Mouse (Mus musculus) embryonic stem cell, embryonic (primary cell): ENCODE measurements around the gene Epb41l4b.

ENCODE experiments used
- CTCF ChIA-PET, 4 experiments: fragments of 300-600 bp in 2 of 4; fragments of 350-600 bp in 2 of 4; sonication (Branson Sonifier 250); formaldehyde crosslinking; loops; one replicate each; lab custom pipeline; 2022; ENCODE audit warnings: inconsistent platforms in 2 of 4; lab: Charles Lee
- POLR2A ChIA-PET, 4 experiments: fragments of 300-600 bp in 2 of 4; fragments of 350-600 bp in 2 of 4; sonication (Branson Sonifier 250); formaldehyde crosslinking; loops; one replicate each; lab custom pipeline; 2022; ENCODE audit warnings: antibody characterized with exemption in 4 of 4, inconsistent platforms in 1 of 4; lab: Charles Lee

Gene Epb41l4b

DNA sequence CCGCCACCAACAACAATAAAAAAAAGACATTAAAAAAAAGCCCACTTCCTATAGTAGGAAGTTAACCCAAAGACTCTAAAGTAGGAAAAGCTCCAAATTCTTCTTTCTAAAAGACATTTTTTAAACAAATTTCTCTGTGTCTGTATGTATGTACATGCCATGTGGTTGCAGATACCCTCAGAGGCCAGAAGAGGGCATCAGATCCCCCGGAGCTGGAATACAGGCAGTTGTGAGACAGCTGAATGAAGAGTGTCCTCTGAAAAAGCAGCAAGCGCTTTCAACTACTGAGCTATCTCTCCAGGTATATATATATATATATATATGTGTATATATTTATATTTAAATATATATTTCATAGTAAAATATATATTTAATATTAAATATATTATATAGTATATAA is 121.9 kb downstream of the Epb41l4b start:
- ChIA-PET POLR2A (interaction anchor here in 2 of 4 experiments (0.6 to 4.8 kb wide), 7 partner anchors 17 to 1930 kb away, joined by 3 to 22 read pairs (median 3); no protein-coding TSS in a partner anchor), CTCF (interaction anchor here (0.6 to 1.7 kb wide), 24 partner anchors 8 to 344 kb away, joined by 3 to 19 read pairs (median 4); no protein-coding TSS in a partner anchor)

DNA sequence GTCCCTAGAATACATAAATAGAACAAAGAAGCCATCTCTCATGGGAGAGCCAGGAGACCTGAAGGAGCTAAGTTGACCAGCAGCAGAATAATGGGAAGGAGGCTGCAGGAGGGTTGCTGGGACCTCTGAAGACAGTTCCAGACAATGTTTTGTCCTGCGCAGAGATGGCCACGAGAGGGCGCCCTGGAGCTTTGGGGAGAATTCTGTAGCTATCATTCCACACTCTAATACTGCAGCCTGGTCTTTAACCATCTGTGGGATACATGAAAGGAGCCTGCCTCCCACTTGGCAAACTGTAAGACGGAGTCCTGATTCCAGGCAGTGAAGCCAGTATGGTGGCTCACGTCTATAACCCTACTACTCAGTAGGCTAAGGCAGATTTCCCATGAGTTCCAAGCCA is 126.0 kb downstream of the Epb41l4b start:
- ChIA-PET POLR2A (interaction anchor here in 3 of 4 experiments (0.5 to 1.2 kb wide), 12 partner anchors 13 to 304 kb away, joined by 3 to 4 read pairs (median 3); no protein-coding TSS in a partner anchor), CTCF (interaction anchor here (0.5 to 2.3 kb wide), 55 partner anchors 9 to 658 kb away, joined by 3 to 16 read pairs (median 4); no protein-coding TSS in a partner anchor)

DNA sequence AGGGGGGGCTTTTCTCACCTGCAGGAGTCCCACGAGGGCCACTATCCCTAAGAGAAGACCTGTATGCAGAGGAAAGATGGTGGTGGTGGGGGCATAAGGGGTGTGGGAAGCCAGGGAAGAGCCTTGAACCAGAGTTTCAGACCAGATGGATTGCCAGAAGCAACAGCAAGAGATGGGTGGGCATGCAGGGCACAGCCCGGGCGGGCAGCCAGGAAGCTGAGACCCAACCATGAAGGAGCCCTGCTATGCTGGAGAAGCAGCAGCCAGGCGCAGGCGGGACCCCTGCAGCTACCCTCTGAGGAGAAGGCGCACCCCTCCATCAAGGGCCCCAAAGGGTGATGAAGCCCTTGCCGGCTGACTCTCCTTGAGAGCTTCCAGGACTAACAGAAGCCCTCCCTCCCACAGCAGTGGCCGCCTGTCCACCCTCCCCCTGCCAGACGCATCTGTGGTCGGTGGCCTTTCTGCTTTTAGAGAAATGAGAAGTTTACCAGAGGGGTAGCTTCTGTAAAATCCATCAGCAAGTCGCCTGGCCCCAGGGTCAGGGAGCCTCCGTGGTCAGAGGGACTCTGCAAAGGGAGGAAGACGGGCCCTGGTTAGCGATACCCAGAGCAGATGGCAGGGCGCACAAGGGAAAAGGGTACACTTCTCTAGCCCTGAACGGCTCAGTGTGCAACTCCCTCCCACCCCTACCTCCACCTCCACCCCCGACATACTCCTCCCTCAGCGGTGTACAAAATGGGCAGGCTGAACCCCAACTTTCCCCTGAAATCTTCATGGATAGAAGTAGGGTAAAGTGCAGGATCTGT is 126.7 kb downstream of the Epb41l4b start:
- ChIA-PET POLR2A (interaction anchor here in 3 of 4 experiments (0.5 to 1.2 kb wide), 11 partner anchors 12 to 304 kb away, joined by 3 to 4 read pairs (median 3); no protein-coding TSS in a partner anchor), CTCF (interaction anchor here (0.5 to 2.3 kb wide), 48 partner anchors 8 to 659 kb away, joined by 3 to 16 read pairs (median 4); no protein-coding TSS in a partner anchor)

- ChIA-PET POLR2A (interaction anchor here in 1 of 4 experiments (1.0 kb wide), 1 partner anchor 50 kb away, joined by 3 read pairs; no protein-coding TSS in a partner anchor), CTCF (no interaction called here)
Observed at GRCm38 (mm10) chr4:57015032-57015431, 128.2 kb downstream of the Epb41l4b start.

GRCm38 (mm10) chr4:57011454-57012046 is 131.7 kb downstream of the Epb41l4b start:
- POLR2A ChIA-PET, result interaction anchor here in 2 of 4 experiments (0.7 to 1.0 kb wide), 2 partner anchors 21 to 78 kb away, joined by 3 read pairs; no protein-coding TSS in a partner anchor
- CTCF ChIA-PET, result interaction anchor here (0.5 to 1.5 kb wide), 5 partner anchors 12 to 193 kb away, joined by 3 to 9 read pairs (median 5); no protein-coding TSS in a partner anchor

DNA sequence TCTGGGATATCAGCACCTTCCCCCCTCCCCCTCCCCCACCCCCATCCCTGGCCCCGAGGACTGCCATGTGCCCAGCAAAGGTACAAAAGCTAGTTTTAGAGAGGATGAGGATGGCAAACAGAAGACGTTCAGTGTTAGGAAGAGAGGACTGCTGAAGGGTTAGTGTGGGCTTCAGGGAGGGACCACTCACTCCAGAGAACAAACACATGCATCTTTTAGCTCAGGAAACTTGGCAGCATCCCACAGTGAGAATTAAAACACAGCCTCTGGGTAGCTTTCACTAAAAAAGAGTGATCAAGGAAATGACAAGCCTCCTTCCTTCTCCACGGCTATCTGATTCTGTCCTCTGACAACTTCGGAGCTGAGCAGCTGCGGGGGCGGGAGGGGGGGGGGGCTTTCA is 132.3 kb downstream of the Epb41l4b start:
- POLR2A ChIA-PET, result interaction anchor here in 2 of 4 experiments (0.6 to 1.0 kb wide), 3 partner anchors 20 to 78 kb away, joined by 3 read pairs; no protein-coding TSS in a partner anchor
- CTCF ChIA-PET, result interaction anchor here (0.5 to 1.5 kb wide), 7 partner anchors 10 to 1757 kb away, joined by 3 to 9 read pairs (median 4); no protein-coding TSS in a partner anchor

- ChIA-PET POLR2A (interaction anchor here in 2 of 4 experiments (0.5 to 1.0 kb wide), 2 partner anchors 12 to 20 kb away, joined by 3 to 4 read pairs; no protein-coding TSS in a partner anchor), CTCF (interaction anchor here in 2 of 4 experiments (0.8 to 1.5 kb wide), 3 partner anchors 11 to 55 kb away, joined by 3 to 7 read pairs (median 4); no protein-coding TSS in a partner anchor)
Observed at GRCm38 (mm10) chr4:57010425-57010824, 132.8 kb downstream of the Epb41l4b start.

GRCm38 (mm10) chr4:57007717-57008116 is 135.5 kb downstream of the Epb41l4b start:
- POLR2A ChIA-PET, result no interaction called here
- CTCF ChIA-PET, result interaction anchor here in 2 of 4 experiments (0.5 to 1.9 kb wide), 4 partner anchors 9 to 173 kb away, joined by 3 to 10 read pairs (median 4); no protein-coding TSS in a partner anchor

DNA sequence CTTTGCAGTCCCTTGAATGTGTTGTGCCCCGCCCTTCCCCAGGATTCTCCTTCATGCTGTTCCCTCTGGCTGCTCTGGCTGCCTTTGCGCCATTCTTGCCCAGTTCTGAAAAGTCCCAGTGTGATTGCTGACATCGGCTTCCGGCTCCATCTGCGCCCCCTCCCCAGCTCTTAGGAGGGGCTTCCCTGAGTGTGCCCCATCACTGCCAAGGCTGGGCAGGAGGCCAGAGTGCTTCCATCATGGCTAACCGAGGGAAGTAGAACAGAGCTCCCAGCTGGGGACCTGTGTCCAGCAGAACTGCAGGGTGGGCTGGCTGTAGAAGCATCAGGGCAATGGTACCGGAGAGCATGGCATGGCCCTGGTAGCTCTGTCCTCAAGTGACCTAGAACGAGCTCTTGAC is 138.2 kb downstream of the Epb41l4b start:
- ChIA-PET CTCF (interaction anchor here in 3 of 4 experiments (1.1 to 2.4 kb wide), 3 partner anchors 12 to 61 kb away, joined by 3 to 9 read pairs (median 4); no protein-coding TSS in a partner anchor), POLR2A (interaction anchor here in 2 of 4 experiments (1.2 to 1.5 kb wide), 6 partner anchors 11 to 171 kb away, joined by 3 to 6 read pairs (median 4); no protein-coding TSS in a partner anchor)

DNA sequence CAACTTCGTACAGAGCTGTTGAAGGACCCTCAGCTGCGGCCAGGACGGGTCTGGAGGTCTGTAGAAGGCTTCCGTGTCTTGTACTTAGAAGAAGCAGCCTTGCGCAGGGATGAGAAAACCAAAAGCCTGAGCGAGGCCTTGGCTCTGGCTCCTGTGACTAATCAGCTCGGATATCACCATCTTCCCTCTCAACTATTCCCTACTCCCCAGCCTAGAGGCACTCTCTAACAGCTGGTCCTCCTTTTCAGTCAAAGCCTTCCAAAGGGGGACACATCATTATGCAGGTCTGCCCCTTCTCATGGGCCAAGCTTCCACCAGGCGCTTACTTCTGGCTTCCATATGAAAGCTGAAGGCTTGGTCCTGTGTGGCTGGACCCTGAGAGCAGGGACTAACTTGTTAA is 139.4 kb downstream of the Epb41l4b start:
- ChIA-PET CTCF (interaction anchor here (0.6 to 2.4 kb wide), 5 partner anchors 13 to 318 kb away, joined by 3 to 9 read pairs (median 4); no protein-coding TSS in a partner anchor), POLR2A (interaction anchor here in 2 of 4 experiments (1.2 to 1.5 kb wide), 5 partner anchors 9 to 172 kb away, joined by 3 to 6 read pairs (median 4); no protein-coding TSS in a partner anchor)

GRCm38 (mm10) chr4:57002751-57003150 is 140.5 kb downstream of the Epb41l4b start:
- CTCF ChIA-PET, result interaction anchor here in 1 of 4 experiments (0.7 kb wide), 1 partner anchor 70 kb away, joined by 4 read pairs; no protein-coding TSS in a partner anchor
- POLR2A ChIA-PET, result no interaction called here

DNA sequence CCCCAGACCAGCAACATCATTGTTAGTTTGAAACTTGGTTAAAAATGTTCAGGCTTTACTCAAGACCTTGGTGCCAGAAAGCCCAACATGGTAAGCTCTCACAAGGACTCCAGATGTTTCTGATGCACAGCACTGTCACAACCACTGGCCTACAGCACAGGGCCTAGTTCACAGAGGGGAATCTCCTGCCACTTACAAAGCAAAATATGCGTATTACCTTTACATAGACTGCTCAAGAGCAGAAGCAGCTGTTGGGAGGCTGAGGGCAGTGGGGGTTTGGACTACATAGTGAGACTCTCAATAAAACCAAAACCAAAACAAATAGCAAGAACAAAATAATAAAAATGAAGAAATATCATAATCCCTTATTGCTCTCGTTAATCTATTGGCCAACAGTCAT is 141.8 kb downstream of the Epb41l4b start:
- ChIA-PET POLR2A (interaction anchor here in 1 of 4 experiments (0.9 to 1.1 kb wide), 2 partner anchors 45 to 52 kb away, joined by 3 read pairs; no protein-coding TSS in a partner anchor), CTCF (interaction anchor here in 1 of 4 experiments (0.7 kb wide), 1 partner anchor 114 kb away, joined by 9 read pairs; no protein-coding TSS in a partner anchor)

DNA sequence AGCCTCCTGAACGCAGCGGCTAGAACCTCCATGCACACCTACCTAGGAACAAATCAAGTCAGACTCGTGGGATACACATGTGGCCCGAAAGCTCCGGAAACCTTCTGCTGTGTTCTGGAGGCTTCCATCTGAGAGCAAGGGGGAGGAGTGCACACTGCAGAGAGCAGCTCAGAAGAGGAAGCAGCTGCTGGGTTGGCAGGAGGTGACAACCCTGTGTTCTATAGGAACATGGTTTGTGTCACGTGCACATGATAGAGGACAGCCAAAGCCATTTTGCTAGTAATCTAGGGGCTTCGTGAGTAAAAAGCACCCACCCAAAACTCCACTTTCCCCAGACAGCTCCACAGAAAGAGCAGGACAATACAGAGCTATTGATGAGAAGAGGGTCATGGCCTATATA is 149.9 kb downstream of the Epb41l4b start:
- ChIA-PET POLR2A (interaction anchor here in 2 of 4 experiments (0.6 to 1.8 kb wide), 2 partner anchors 45 to 64 kb away, joined by 3 to 4 read pairs; no protein-coding TSS in a partner anchor), CTCF (no interaction called here)

DNA sequence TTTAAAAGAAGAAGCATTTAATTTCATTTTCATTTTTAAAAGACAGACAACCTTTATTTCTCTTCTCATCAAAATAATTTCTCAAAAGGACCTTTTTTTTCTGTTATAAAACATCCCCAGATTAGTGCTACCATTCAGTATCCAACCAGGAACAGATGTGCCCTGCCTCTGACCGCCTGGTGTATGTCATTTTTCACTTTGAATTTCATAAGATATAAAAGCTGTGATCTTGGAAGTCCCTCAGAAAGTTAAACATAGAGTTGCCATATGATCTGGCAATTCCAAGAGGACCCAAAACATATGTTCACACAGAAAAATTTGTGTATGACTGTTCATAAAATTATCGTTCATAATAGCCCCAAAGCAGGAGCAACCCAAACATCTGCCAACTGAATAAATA is 151.3 kb downstream of the Epb41l4b start:
- POLR2A ChIA-PET, result interaction anchor here in 1 of 4 experiments (1.5 to 1.8 kb wide), 2 partner anchors 13 to 44 kb away, joined by 3 to 4 read pairs; no protein-coding TSS in a partner anchor

GRCm38 (mm10) chr4:56990215-56990584 is 153.0 kb downstream of the Epb41l4b start, which contains the start of gene Frrs1l:
TSS of gene Frrs1l (minus strand) at chr4:56990391.
- CTCF ChIA-PET, result interaction anchor here in 2 of 4 experiments (0.5 to 1.6 kb wide), 2 partner anchors 27 to 293 kb away, joined by 4 to 5 read pairs; no protein-coding TSS in a partner anchor
- POLR2A ChIA-PET, result interaction anchor here in 2 of 4 experiments (1.0 to 1.6 kb wide), 8 partner anchors 10 to 227 kb away, joined by 3 to 7 read pairs (median 3); no protein-coding TSS in a partner anchor

More for the DNA sequence above, 151.3 kb downstream of the Epb41l4b start:
- CTCF ChIA-PET, result no interaction called here

DNA sequence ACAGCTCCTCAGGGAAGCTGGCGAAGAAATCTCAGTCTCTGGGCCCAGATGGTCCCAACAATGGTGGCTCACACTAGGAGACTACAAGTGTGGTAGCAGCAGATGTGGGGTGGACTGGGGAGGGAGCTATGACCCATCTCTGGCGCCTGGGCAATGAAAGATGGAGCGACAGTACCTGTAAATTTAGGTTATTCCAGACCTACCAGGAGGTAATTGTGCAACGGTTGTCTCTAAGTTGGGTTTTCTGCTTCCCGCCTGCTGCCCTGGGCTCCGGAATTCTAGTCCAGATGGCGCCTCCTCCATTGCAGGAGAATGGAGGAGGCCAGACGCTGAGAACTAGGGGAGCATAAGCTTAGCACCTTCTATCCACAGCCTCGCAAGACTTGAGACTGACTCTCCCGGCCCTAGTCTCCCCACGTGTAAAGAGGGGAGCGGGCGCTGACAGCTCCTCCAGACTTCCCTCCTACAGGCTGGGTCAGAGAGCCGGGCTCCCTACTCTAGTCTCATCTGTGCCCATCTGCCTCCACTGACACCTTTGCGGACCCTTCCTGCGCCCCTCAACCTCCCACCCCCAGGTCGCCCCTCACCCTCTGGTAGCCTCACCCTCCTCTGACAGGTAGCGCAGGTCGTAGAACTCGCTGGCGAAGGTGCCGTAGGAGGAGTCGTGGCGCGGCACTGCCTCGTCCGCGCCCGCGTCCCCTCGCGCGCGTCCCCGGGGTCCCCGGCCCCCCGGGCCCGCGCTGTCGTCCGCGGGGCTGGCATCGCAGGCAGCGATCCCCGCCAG is 153.6 kb downstream of the Epb41l4b start:
- CTCF ChIA-PET, result interaction anchor here in 2 of 4 experiments (0.5 to 1.6 kb wide), 2 partner anchors 27 to 293 kb away, joined by 4 to 5 read pairs; no protein-coding TSS in a partner anchor

More for the DNA sequence above, 153.6 kb downstream of the Epb41l4b start:
- POLR2A ChIA-PET, result interaction anchor here in 2 of 4 experiments (0.8 to 1.6 kb wide), 18 partner anchors 10 to 227 kb away, joined by 3 to 7 read pairs (median 3); partner anchors contain the start of genes Elp1 (in 1 of the 2) and Fam206a (in 1 of the 2)
